Comparison of ENCODE assay signal across 27 mouse cellular contexts in the genomic region with DNA sequence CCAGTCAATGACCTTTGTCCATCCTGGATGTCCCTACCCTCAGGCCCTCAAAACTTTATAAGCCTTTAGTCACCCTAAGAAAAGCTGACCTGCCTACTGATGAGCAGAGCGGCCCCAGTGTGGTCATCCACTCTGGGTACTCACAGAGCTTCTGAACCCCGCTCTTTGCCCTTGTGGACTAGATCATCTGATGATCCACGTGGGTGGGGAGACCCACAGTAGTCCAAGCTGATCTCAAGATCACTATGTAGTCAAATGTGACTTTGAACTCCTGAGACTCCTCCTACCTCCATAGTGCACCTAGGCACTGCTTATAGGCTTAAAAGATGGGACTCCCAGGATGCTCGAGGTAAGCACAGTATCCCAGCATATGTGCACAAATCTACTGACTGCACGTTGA.
DNase-seq lines count a peak whose midpoint lies in the region; ATAC-seq lines count a peak whose summit lies in the region.
"Had no signal": no experiment of that assay in that cellular context is flagged by ENCODE, and none has a peak within 500 bp of the region (broad histone marks: within the 10 kb centered on the region; RNA-seq: fewer than 3 reads in every experiment).

No protein-coding gene starts in this region.

- DNase-seq in kidney, adult 11 months: peak; percentile 77
- peak; percentile 81 to 83 for DNase-seq in kidney, adult 8-10 months
- DNase-seq in kidney, postnatal 14 days: peak; percentile 65
- no peak for DNase-seq in spleen, postnatal 4 days (ENCODE audit: low spot score in 2 of 2)
- DNase-seq in thymus, postnatal 4 days: no peak
- DNase-seq: adrenal gland, postnatal 10 days; cerebellum, adult 9-10 months; cerebellum, postnatal 36 days; gastrocnemius, postnatal 25 days; heart, adult 2 months; heart, postnatal 10 days; lung, adult 18-20 months; lung, postnatal 4 days; thymus, postnatal 14 days had no signal

- H3K4me2 ChIP-seq in kidney, embryonic 14.5 days (replicated peaks; ENCODE audit: low read depth, low read length): no peak overlapping the region
- no peak overlapping the region for H3K4me2 ChIP-seq in intestine, embryonic 15.5 days (replicated peaks)
- H3K4me2 ChIP-seq: heart, embryonic 13.5 days; liver, embryonic 11.5 days; midbrain, embryonic 12.5 days; neural tube, embryonic 12.5 days had no signal

- no peaks in the 10 kb centered on the region for H3K4me1 ChIP-seq in kidney, embryonic 14.5 days (ENCODE audit: control insufficient read depth, insufficient read depth, low read length)
- no peaks in the 10 kb centered on the region for H3K4me1 ChIP-seq in intestine, embryonic 15.5 days (replicated peaks)

- 83% methylated on average over 5 of the region's 5 CpGs for WGBS in kidney, embryonic 14.5 days
- WGBS in intestine, embryonic 15.5 days: 82% methylated on average over 5 of the region's 5 CpGs

- H3K27ac ChIP-seq in kidney, embryonic 14.5 days (ENCODE audit: low read depth, low read length): no peak overlapping the region
- no peak overlapping the region for H3K27ac ChIP-seq in intestine, embryonic 15.5 days
- H3K27ac ChIP-seq: heart, adult 2 months; midbrain, embryonic 12.5 days; neural tube, embryonic 12.5 days had no signal

- H3K9ac ChIP-seq in kidney, embryonic 14.5 days (ENCODE audit: low read depth, low read length): no peak overlapping the region
- H3K9ac ChIP-seq in intestine, embryonic 15.5 days: no peak overlapping the region
- H3K9ac ChIP-seq: heart, embryonic 13.5 days; midbrain, embryonic 12.5 days; neural tube, embryonic 12.5 days had no signal

- no peaks in the 10 kb centered on the region for H3K36me3 ChIP-seq in kidney, embryonic 14.5 days (ENCODE audit: control insufficient read depth, insufficient read depth, low read length)
- no peaks in the 10 kb centered on the region for H3K36me3 ChIP-seq in intestine, embryonic 15.5 days
- H3K36me3 ChIP-seq: heart, embryonic 13.5 days; midbrain, embryonic 12.5 days; neural tube, embryonic 12.5 days had no signal

- no peak overlapping the region for H3K4me3 ChIP-seq in kidney, embryonic 14.5 days (ENCODE audit: low read length)
- H3K4me3 ChIP-seq in intestine, embryonic 15.5 days (replicated peaks): no peak overlapping the region
- H3K4me3 ChIP-seq: heart, adult 2 months; heart, embryonic 13.5 days; megakaryocyte, embryonic 14.5 days; midbrain, embryonic 12.5 days; myocyte; neural tube, embryonic 12.5 days had no signal

- no peaks in the 10 kb centered on the region for H3K27me3 ChIP-seq in kidney, embryonic 14.5 days (ENCODE audit: control insufficient read depth, insufficient read depth, low read length)
- no peaks in the 10 kb centered on the region for H3K27me3 ChIP-seq in intestine, embryonic 15.5 days (replicated peaks)
- H3K27me3 ChIP-seq: heart, embryonic 13.5 days; Patski had no signal

- no peaks in the 10 kb centered on the region for H3K9me3 ChIP-seq in kidney, embryonic 14.5 days (ENCODE audit: control insufficient read depth, low read length)
- H3K9me3 ChIP-seq in intestine, embryonic 15.5 days: no peaks in the 10 kb centered on the region
- H3K9me3 ChIP-seq: heart, embryonic 13.5 days; megakaryocyte, embryonic 14.5 days; midbrain, embryonic 12.5 days; neural tube, embryonic 12.5 days had no signal

- no peak for ATAC-seq in kidney, embryonic 14.5 days (ENCODE audit: low FRiP score, low TSS enrichment)
- peak; percentile 75 for ATAC-seq in intestine, embryonic 15.5 days
- ATAC-seq in granulocyte monocyte progenitor cell, adult 5-6 weeks (replicated peaks; ENCODE audit: poor library complexity, severe bottlenecking): no peak
- ATAC-seq: forebrain, embryonic 14.5 days; hindbrain, embryonic 16.5 days; lung, postnatal 0 days; Patski had no signal

Comparison
In these comparisons a context has a peak if more than half of its experiments do, and no peak if none do; other contexts are left out.
1. DNase-seq: peak in kidney, adult 11 months (single experiment), kidney, adult 8-10 months (2 of 2) and kidney, postnatal 14 days (single experiment); none in spleen, postnatal 4 days (0 of 2) and thymus, postnatal 4 days (single experiment).